Mouse (Mus musculus) cerebral cortex, adult 2 months (tissue): ENCODE results near the gene Trip4.

Source experiments
- WGBS: fragments of 180-500 bp; shearing (Covaris S2); methylation state at CpG from one replicate; pipeline ENCODE4 v1.1.7; 2018; 5-methylcytosine and 5-hydroxymethylcytosine counted together

The Trip4 gene

GRCm38 (mm10) chr9:65908394-65909300, at the start of gene Trip4, which contains the start of gene Csnk1g1:
Gene Trip4 (minus strand): TSS chr9:65908794.
Gene Csnk1g1 (plus strand): TSS chr9:65908924.
- under 1% methylated on average over 38 of the region's 38 CpGs for WGBS

GRCm38 (mm10) chr9:65951082-65951587, 42.5 kb upstream of the Trip4 start:
- WGBS = 77% methylated on average over 3 of the region's 3 CpGs

GRCm38 (mm10) chr9:65937566-65937965, 29.0 kb upstream of the Trip4 start:
- 93% methylated on average over 2 of the region's 2 CpGs for WGBS

GRCm38 (mm10) chr9:65917015-65917414, 8.4 kb upstream of the Trip4 start:
- 90% methylated on average over 1 of the region's 1 CpGs for WGBS

- 56% methylated on average over 2 of the region's 2 CpGs for WGBS
These were observed 5.4 kb upstream of the Trip4 start for GRCm38 (mm10) chr9:65913976-65914375.

- WGBS = 2% methylated on average over 4 of the region's 4 CpGs
These were observed 1.2 kb upstream of the Trip4 start for GRCm38 (mm10) chr9:65909837-65910236.

- under 1% methylated on average over 34 of the region's 34 CpGs for WGBS
These were observed 757 bp upstream of the Trip4 start for GRCm38 (mm10) chr9:65909301-65909801.

GRCm38 (mm10) chr9:65902879-65903278, 5.7 kb downstream of the Trip4 start:
- 91% methylated on average over 3 of the region's 3 CpGs for WGBS

GRCm38 (mm10) chr9:65896977-65897376, 11.6 kb downstream of the Trip4 start:
- 88% methylated on average over 2 of the region's 2 CpGs for WGBS

GRCm38 (mm10) chr9:65891126-65891525, 17.5 kb downstream of the Trip4 start:
- 20% methylated on average over 5 of the region's 5 CpGs for WGBS

- 1% methylated on average over 21 of the region's 21 CpGs for WGBS
These were observed 18.4 kb downstream of the Trip4 start, which contains the start of gene Pclaf for GRCm38 (mm10) chr9:65890143-65890628. Gene Pclaf (plus strand): TSS chr9:65890237.

GRCm38 (mm10) chr9:65884564-65885315, 23.9 kb downstream of the Trip4 start:
- WGBS = under 1% methylated on average over 37 of the region's 37 CpGs

GRCm38 (mm10) chr9:65859656-65860055, 48.9 kb downstream of the Trip4 start:
- WGBS = 61% methylated on average over 1 of the region's 1 CpGs

GRCm38 (mm10) chr9:65850203-65850602, 58.4 kb downstream of the Trip4 start:
- 4% methylated on average over 1 of the region's 1 CpGs for WGBS

GRCm38 (mm10) chr9:65844421-65845165, 64.0 kb downstream of the Trip4 start:
- 50% methylated on average over 7 of the region's 7 CpGs for WGBS

GRCm38 (mm10) chr9:65839841-65840240, 68.8 kb downstream of the Trip4 start:
- 96% methylated on average over 1 of the region's 1 CpGs for WGBS

- 66% methylated on average over 10 of the region's 10 CpGs for WGBS
These were observed 73.8 kb downstream of the Trip4 start for GRCm38 (mm10) chr9:65834628-65835354.

- 85% methylated on average over 2 of the region's 2 CpGs for WGBS
These were observed 75.4 kb downstream of the Trip4 start for GRCm38 (mm10) chr9:65833230-65833629.

- 45% methylated on average over 2 of the region's 2 CpGs for WGBS
These were observed 76.6 kb downstream of the Trip4 start for GRCm38 (mm10) chr9:65832041-65832440.

GRCm38 (mm10) chr9:65831164-65831563, 77.4 kb downstream of the Trip4 start:
- 84% methylated on average over 4 of the region's 4 CpGs for WGBS
